Mouse (Mus musculus) midbrain, embryonic 16.5 days (tissue): ENCODE data around the gene Gm49373. TPM values are rescaled to one million over a fixed set of nuclear protein-coding genes. Genes with fewer than 3 reads are reported as not detected.

Source experiments
- ATAC-seq: fragments of 200-750 bp; cut with Nextera tagmentation; 2 replicates; pipeline ENCODE4 v1.8.0; 2017; ENCODE audit warnings: moderate TSS enrichment
- H3K27ac ChIP-seq: fragments of 300-500 bp; sonication (generic); 2 replicates; pipeline ENCODE4 v1.5.1; 2014; ENCODE audit warnings: mild to moderate bottlenecking, low read length, mixed read lengths
- H3K27me3 ChIP-seq: fragments of 300-500 bp; sonication (generic); 2 replicates; pipeline ENCODE4 v1.6.1; 2014; ENCODE audit warnings: low read depth, low read length, mixed read lengths; ENCODE audit not compliant: control insufficient read depth, insufficient read depth
- H3K36me3 ChIP-seq: fragments of 300-500 bp; sonication (generic); 2 replicates; pipeline ENCODE4 v1.6.1; 2014; ENCODE audit warnings: mild to moderate bottlenecking, low read length, moderate library complexity, mixed read lengths; ENCODE audit not compliant: control insufficient read depth, insufficient read depth
- H3K4me1 ChIP-seq: fragments of 300-500 bp; sonication (generic); 2 replicates; pipeline ENCODE4 v1.6.1; 2014; ENCODE audit warnings: mild to moderate bottlenecking, low read length, mixed read lengths; ENCODE audit not compliant: control insufficient read depth, insufficient read depth
- H3K4me2 ChIP-seq: fragments of 300-500 bp; sonication (generic); 2 replicates; pipeline ENCODE4 v1.6.1; 2014; ENCODE audit warnings: mild to moderate bottlenecking, low read length, mixed read lengths
- H3K4me3 ChIP-seq: fragments of 300-500 bp; sonication (generic); 2 replicates; pipeline ENCODE4 v1.5.1; 2014; ENCODE audit warnings: low read depth, mild to moderate bottlenecking, low read length, moderate library complexity, mixed read lengths
- H3K9ac ChIP-seq: fragments of 300-500 bp; sonication (generic); 2 replicates; pipeline ENCODE4 v1.6.1; 2014; ENCODE audit warnings: low read depth, low read length, mixed read lengths
- H3K9me3 ChIP-seq: fragments of 300-500 bp; sonication (generic); replicated peaks from 2 replicates; pipeline ENCODE4 v1.6.1; 2014; ENCODE audit warnings: mild to moderate bottlenecking, low read length, mixed read lengths; ENCODE audit not compliant: control insufficient read depth, poor library complexity, severe bottlenecking
- whole genome bisulfite sequencing: fragments of 180-500 bp; shearing (Covaris S2); extraction: QIAGEN DNeasy Blood & Tissue Kit; methylation state at CpG from one replicate; pipeline ENCODE4 v1.1.7; 2014; 5-methylcytosine and 5-hydroxymethylcytosine counted together
- polyA plus RNA-seq: library from polyadenylated mRNA; unstranded; fragments of >200 nt; fragmentation: Nextera tagmentation; extraction: Ambion mirVana; gene quantifications from 2 replicates; pipeline ENCODE4 v1.2.1, GENCODE M21; 2015

Gene Gm49373
- polyA plus RNA-seq, 1 experiment from 2014 or later = 1.9 TPM

- 6% methylated on average over 17 of the region's 17 CpGs for WGBS
- no peak for ATAC-seq
- Histone ChIP-seq H3K4me2 (no peak overlapping the region; the same call in 1 of the 2 replicates), H3K27me3 (peaks cover 80% of the 10 kb centered on the region), H3K4me3 (no peak overlapping the region; the same call in 1 of the 2 replicates), H3K27ac (no peak overlapping the region), H3K4me1 (peaks cover 59% of the 10 kb centered on the region), H3K9me3 (no peaks in the 10 kb centered on the region), H3K36me3 (no peaks in the 10 kb centered on the region), H3K9ac (no peak overlapping the region)
These were observed 38.3 kb downstream of the Gm49373 start for GRCm38 (mm10) chr9:21034481-21035085.

GRCm38 (mm10) chr9:21033136-21033535 lies 39.8 kb downstream of the Gm49373 start:
- no peaks in the 10 kb centered on the region for H3K9me3 ChIP-seq
- no peak for ATAC-seq
- no peak overlapping the region for H3K9ac ChIP-seq
- peaks cover 58% of the 10 kb centered on the region for H3K4me1 ChIP-seq
- H3K36me3 ChIP-seq = no peaks in the 10 kb centered on the region
- 1% methylated on average over 34 of the region's 34 CpGs for WGBS
- peaks cover 79% of the 10 kb centered on the region for H3K27me3 ChIP-seq
- peak overlapping the region; percentile 54 for H3K4me3 ChIP-seq
- no peak overlapping the region for H3K27ac ChIP-seq
- H3K4me2 ChIP-seq = peak overlapping the region; percentile 97

GRCm38 (mm10) chr9:21032491-21032890 lies 40.4 kb downstream of the Gm49373 start:
- Histone ChIP-seq H3K27ac (no peak overlapping the region), H3K36me3 (no peaks in the 10 kb centered on the region), H3K4me1 (peaks cover 53% of the 10 kb centered on the region), H3K27me3 (peaks cover 73% of the 10 kb centered on the region), H3K4me3 (peak overlapping the region; percentile 54), H3K4me2 (peak overlapping the region; percentile 97), H3K9ac (peak overlapping the region; percentile 76; the same call in 1 of the 2 replicates), H3K9me3 (no peaks in the 10 kb centered on the region)
- WGBS = 2% methylated on average over 7 of the region's 7 CpGs
- ATAC-seq = no peak

GRCm38 (mm10) chr9:21031896-21032351 lies 41.0 kb downstream of the Gm49373 start, which contains the start of gene Icam5:
Icam5 (plus strand) TSS chr9:21032073.
- WGBS = under 1% methylated on average over 30 of the region's 35 CpGs
- ATAC-seq = peak; percentile 44
- Histone ChIP-seq H3K4me2 (peak within 1 kb of the TSS; percentile 97), H3K4me3 (peak within 1 kb of the TSS; percentile 54), H3K27ac (peak within 1 kb of the TSS; percentile 64; the same call in 1 of the 2 replicates), H3K4me1 (peaks cover 48% of the 10 kb centered on the region), H3K27me3 (peaks cover 70% of the 10 kb centered on the region), H3K9ac (peak within 1 kb of the TSS; percentile 76), H3K9me3 (no peaks in the 10 kb centered on the region), H3K36me3 (no peaks in the 10 kb centered on the region)

- ATAC-seq = peak; percentile 71
- Histone ChIP-seq H3K36me3 (no peaks in the 10 kb centered on the region), H3K4me3 (peak overlapping the region; percentile 54), H3K9ac (peak overlapping the region; percentile 76), H3K27ac (peak overlapping the region; percentile 64; the same call in 1 of the 2 replicates), H3K9me3 (no peaks in the 10 kb centered on the region), H3K4me2 (peak overlapping the region; percentile 97), H3K27me3 (peaks cover 64% of the 10 kb centered on the region), H3K4me1 (peaks cover 42% of the 10 kb centered on the region)
- under 1% methylated on average over 36 of the region's 36 CpGs for WGBS
These were observed 41.5 kb downstream of the Gm49373 start for GRCm38 (mm10) chr9:21031251-21031895.

- H3K4me3 ChIP-seq = peak overlapping the region; percentile 54
- H3K4me2 ChIP-seq = peak overlapping the region; percentile 97
- peaks cover 37% of the 10 kb centered on the region for H3K4me1 ChIP-seq
- peaks cover 59% of the 10 kb centered on the region for H3K27me3 ChIP-seq
- H3K27ac ChIP-seq = no peak overlapping the region; the same call in 1 of the 2 replicates
- WGBS = 0% methylated on average over 13 of the region's 13 CpGs
- peak; percentile 41 for ATAC-seq
- H3K36me3 ChIP-seq = no peaks in the 10 kb centered on the region
- no peak overlapping the region for H3K9ac ChIP-seq
- no peaks in the 10 kb centered on the region for H3K9me3 ChIP-seq
These were observed 42.1 kb downstream of the Gm49373 start for GRCm38 (mm10) chr9:21030781-21031250.

GRCm38 (mm10) chr9:21030055-21030600 lies 42.8 kb downstream of the Gm49373 start:
- Histone ChIP-seq H3K9me3 (no peaks in the 10 kb centered on the region), H3K4me1 (peaks cover 33% of the 10 kb centered on the region), H3K9ac (no peak overlapping the region), H3K36me3 (no peaks in the 10 kb centered on the region), H3K27ac (no peak overlapping the region), H3K4me3 (peak overlapping the region; percentile 54), H3K27me3 (peaks cover 52% of the 10 kb centered on the region), H3K4me2 (no peak overlapping the region)
- whole genome bisulfite sequencing = 19% methylated on average over 22 of the region's 22 CpGs
- no peak for ATAC-seq

- H3K9ac ChIP-seq = no peak within 1 kb of the TSS
- H3K9me3 ChIP-seq = no peaks in the 10 kb centered on the region
- H3K27me3 ChIP-seq = peaks cover 46% of the 10 kb centered on the region
- H3K36me3 ChIP-seq = no peaks in the 10 kb centered on the region
- H3K4me3 ChIP-seq = peak within 1 kb of the TSS; percentile 17; the same call in 1 of the 2 replicates
- no peak for ATAC-seq
- H3K27ac ChIP-seq = no peak within 1 kb of the TSS
- H3K4me1 ChIP-seq = peaks cover 31% of the 10 kb centered on the region
- peak within 1 kb of the TSS; percentile 42 for H3K4me2 ChIP-seq
- WGBS = 3% methylated on average over 37 of the region's 37 CpGs
These were observed 43.4 kb downstream of the Gm49373 start, which contains the start of gene Icam4 for GRCm38 (mm10) chr9:21029291-21030054. Icam4 (plus strand) TSS chr9:21029373.
